Mouse (Mus musculus): ENCODE measurements around the gene Uxs1. TPM values are rescaled to one million over a fixed set of nuclear protein-coding genes. Genes with fewer than 3 reads are reported as not detected.

Uxs1 gene
- polyA plus RNA-seq, 1 experiment from 2014 or later, result 27.9 TPM

DNA sequence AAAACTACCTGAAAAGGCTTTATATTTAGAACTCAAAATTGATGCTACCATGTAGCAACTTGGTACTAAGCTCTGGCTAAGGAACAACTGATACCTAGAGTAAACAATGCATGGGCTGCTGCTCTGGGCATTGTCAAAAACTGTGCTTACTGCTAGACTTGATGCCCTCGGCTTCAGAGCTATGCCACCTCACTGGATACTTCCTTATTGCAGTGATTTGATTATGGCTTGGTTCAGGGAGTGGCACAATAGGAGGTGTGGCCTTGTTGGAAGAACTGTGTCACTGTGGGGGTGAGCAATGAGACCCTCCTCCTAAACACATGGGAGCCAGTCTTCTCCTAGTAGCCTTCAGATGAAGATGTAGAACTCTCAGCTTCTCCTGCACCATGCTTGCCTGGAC is 58.3 kb downstream of the Uxs1 start:
- WGBS, result 70% methylated on average over 1 of the region's 1 CpGs
- Histone ChIP-seq H3K27me3 (no peaks in the 10 kb centered on the region), H3K4me1 (0 out of 2 replicates have a peak, but pooled peaks cover 2% of the 10 kb centered on the region), H3K36me3 (peaks cover 57% of the 10 kb centered on the region), H3K9ac (no peak overlapping the region), H3K4me3 (no peak overlapping the region), H3K4me2 (no peak overlapping the region), H3K27ac (no peak overlapping the region), H3K9me3 (0 out of 2 replicates have a peak, but pooled peaks cover 2% of the 10 kb centered on the region)
- ATAC-seq (ENCODE audit: insufficient number of reproducible peaks, insufficient read depth, low FRiP score, low TSS enrichment, low read depth), result no peak

DNA sequence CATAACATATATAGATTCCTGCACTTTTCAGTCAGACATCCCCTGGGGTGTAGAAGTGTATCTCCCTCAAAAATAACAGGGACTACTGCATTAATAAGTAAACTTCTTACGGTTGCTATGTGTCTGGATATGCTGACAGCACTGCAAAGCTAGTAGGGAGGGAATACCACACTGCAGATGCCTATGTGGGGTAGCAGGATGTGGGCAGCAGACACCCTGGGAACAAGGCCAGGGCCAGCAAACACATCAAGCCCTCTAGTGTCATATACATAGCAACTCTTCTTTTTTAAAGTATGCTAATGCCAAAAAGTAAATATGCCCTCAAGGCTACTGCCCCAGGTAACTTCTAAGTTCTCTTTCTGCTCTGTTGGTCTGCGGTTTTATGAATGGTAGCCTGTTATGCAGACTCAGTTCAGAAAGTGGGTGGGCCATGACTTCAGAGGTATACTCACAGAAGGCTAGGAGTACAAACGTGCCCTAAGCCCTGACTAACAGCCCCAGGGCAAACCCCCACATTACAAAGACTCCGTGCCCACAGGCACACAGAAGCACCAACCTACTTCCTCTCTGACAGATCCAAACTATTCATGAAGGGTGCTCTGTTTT is 59.1 kb downstream of the Uxs1 start:
- WGBS, result 69% methylated on average over 4 of the region's 4 CpGs
- no peak for ATAC-seq (ENCODE audit: insufficient number of reproducible peaks, insufficient read depth, low FRiP score, low TSS enrichment, low read depth)
- Histone ChIP-seq H3K9ac (no peak overlapping the region), H3K4me1 (0 out of 2 replicates have a peak, but pooled peaks cover 2% of the 10 kb centered on the region), H3K36me3 (peaks cover 57% of the 10 kb centered on the region), H3K27ac (no peak overlapping the region), H3K4me2 (no peak overlapping the region), H3K27me3 (no peaks in the 10 kb centered on the region), H3K9me3 (0 out of 2 replicates have a peak, but pooled peaks cover 2% of the 10 kb centered on the region), H3K4me3 (no peak overlapping the region)

DNA sequence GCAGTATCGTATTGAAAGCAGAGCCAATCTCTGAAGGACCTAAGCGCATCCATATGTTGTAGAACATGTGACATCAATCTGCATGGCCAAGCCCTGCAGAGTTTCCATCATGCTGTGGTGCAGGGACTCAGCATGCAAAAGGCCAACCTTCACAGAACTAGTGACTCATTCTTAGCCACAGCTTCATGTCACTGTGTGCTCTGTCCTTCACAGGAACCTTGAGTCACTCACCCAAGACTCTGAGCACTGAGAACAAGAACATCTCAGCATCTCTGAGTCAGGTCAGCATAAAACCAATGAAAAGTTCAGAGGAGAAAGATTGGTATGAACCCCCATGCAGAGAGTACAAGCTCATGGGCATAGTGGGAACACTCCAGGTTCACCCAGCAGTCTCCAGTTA is 61.3 kb downstream of the Uxs1 start:
- H3K9me3 ChIP-seq, result no peaks in the 10 kb centered on the region
- 0 out of 2 replicates have a peak, but pooled peaks cover 2% of the 10 kb centered on the region for H3K4me1 ChIP-seq
- no peak for ATAC-seq (ENCODE audit: insufficient number of reproducible peaks, insufficient read depth, low FRiP score, low TSS enrichment, low read depth)
- H3K4me3 ChIP-seq, result no peak overlapping the region
- H3K27me3 ChIP-seq, result no peaks in the 10 kb centered on the region
- peaks cover 50% of the 10 kb centered on the region for H3K36me3 ChIP-seq
- no peak overlapping the region for H3K4me2 ChIP-seq
- WGBS, result 62% methylated on average over 2 of the region's 2 CpGs
- no peak overlapping the region for H3K9ac ChIP-seq
- no peak overlapping the region for H3K27ac ChIP-seq

DNA sequence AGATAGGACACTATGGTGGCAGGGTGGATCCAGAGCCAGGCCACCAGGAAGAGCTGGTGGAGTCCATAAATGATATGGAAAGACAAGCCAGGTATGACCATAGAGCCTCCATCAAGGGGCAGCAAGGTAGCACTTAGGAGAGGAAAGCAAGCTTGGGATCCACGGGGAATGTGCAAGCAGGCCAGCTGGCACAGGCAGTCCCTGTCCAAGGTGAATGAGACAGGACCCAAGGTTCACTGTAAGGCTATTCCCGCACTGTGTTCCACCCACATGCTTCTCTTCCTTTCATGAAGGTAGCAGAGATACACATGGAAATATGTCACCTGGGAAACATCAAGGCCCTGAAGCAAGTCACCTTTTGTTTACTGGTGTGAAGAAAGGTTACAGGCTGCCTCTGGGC is 63.1 kb downstream of the Uxs1 start:
- no peak overlapping the region for H3K27ac ChIP-seq
- no peak for ATAC-seq (ENCODE audit: insufficient number of reproducible peaks, insufficient read depth, low FRiP score, low TSS enrichment, low read depth)
- WGBS, result 95% methylated on average over 2 of the region's 2 CpGs
- H3K9ac ChIP-seq, result no peak overlapping the region
- H3K9me3 ChIP-seq, result no peaks in the 10 kb centered on the region
- H3K36me3 ChIP-seq, result peaks cover 33% of the 10 kb centered on the region
- H3K27me3 ChIP-seq, result no peaks in the 10 kb centered on the region
- H3K4me2 ChIP-seq, result no peak overlapping the region
- 0 out of 2 replicates have a peak, but pooled peaks cover 2% of the 10 kb centered on the region for H3K4me1 ChIP-seq
- H3K4me3 ChIP-seq, result no peak overlapping the region

DNA sequence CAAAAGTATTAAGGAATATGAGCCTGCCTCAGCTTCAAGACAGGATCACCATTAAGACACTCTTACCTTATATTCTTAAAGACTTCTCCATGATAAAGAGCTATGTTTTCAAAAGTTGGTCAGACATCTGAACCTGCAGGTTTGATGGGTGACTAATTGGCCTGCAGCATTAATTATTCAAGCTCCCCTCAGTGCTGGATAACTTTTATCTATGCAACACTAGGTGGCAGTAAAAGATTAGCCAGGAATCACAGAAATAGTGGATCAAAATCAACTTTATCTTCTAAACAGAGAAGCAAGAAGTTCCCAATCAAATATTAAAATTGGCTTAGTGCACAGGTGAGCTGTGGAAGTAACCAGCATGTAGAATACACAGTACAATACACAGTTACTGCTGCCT is 67.5 kb downstream of the Uxs1 start:
- no peak overlapping the region for H3K9ac ChIP-seq
- H3K27ac ChIP-seq, result no peak overlapping the region
- no peak for ATAC-seq (ENCODE audit: insufficient number of reproducible peaks, insufficient read depth, low FRiP score, low TSS enrichment, low read depth)
- peaks cover 55% of the 10 kb centered on the region for H3K36me3 ChIP-seq
- H3K4me2 ChIP-seq, result no peak overlapping the region
- no peaks in the 10 kb centered on the region for H3K27me3 ChIP-seq
- no peaks in the 10 kb centered on the region for H3K4me1 ChIP-seq
- H3K4me3 ChIP-seq, result no peak overlapping the region
- no peaks in the 10 kb centered on the region for H3K9me3 ChIP-seq

DNA sequence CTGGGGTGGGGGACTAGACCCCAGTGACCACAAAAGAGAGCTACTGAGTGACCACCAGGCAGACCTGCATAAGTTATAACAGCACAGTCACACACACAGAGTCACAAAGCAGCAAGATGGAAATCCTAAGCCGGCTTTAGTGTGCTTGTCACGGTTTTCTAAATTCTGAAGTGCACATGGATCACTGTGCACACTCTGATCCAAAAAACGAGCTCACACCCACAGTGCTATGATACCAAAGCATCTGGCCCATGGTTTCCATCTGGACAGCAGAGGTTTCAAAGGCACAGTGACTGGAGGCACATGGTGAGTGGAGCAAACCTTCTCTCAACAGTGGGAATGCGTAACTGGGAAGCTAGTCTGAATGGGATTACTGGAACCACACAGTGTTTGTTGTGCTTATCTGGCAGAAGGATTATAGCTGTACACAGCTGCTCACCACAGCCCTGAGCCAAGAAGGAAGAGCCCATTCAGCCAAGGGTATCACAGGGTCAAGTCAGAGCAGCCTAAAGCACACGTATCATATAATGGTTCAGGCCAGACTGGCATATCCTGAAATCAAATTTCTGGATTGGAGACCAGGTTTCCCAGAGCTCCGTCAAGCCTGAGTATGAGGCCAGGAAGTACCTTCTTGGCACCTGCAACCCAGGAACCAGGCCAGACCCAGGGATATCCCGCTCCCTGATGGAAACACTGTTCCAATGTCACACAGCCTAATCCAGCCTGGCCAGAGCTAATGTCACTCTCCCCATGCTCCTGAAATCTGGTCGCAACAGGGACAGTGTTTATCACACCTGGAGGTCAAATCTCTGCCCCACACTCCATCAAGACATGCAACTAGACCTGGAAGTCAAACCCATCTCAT is 72.9 kb downstream of the Uxs1 start:
- Histone ChIP-seq H3K9me3 (no peaks in the 10 kb centered on the region), H3K27me3 (no peaks in the 10 kb centered on the region), H3K4me3 (no peak overlapping the region), H3K4me1 (no peaks in the 10 kb centered on the region), H3K27ac (no peak overlapping the region), H3K4me2 (no peak overlapping the region), H3K36me3 (peaks cover 65% of the 10 kb centered on the region), H3K9ac (no peak overlapping the region)
- WGBS, result 87% methylated on average over 8 of the region's 8 CpGs
- ATAC-seq (ENCODE audit: insufficient number of reproducible peaks, insufficient read depth, low FRiP score, low TSS enrichment, low read depth), result no peak

DNA sequence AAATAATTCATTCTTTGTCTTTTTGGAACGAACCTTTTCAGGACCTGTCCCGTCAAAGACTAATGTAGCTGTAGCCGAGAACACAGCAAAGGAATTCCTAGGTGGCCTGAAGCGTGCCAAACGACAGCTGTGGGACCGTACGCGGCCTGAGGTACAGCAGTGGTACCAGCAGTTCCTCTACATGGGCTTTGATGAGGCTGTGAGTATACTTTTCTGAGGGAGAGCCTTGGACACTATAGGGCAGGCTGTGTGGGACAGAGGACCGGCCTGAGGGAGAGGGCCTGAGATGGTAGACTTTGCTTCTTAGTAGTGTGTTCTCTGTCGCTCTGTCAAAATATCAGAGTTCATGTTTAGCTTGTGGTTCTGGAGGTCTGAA is 89.1 kb downstream of the Uxs1 start:
- peaks cover 3% of the 10 kb centered on the region; the same call in 1 of the 2 replicates for H3K9me3 ChIP-seq
- no peak for ATAC-seq (ENCODE audit: insufficient number of reproducible peaks, insufficient read depth, low FRiP score, low TSS enrichment, low read depth)
- no peaks in the 10 kb centered on the region for H3K4me1 ChIP-seq
- 87% methylated on average over 10 of the region's 10 CpGs for WGBS
- no peaks in the 10 kb centered on the region for H3K36me3 ChIP-seq
- no peak overlapping the region for H3K4me2 ChIP-seq
- no peaks in the 10 kb centered on the region for H3K27me3 ChIP-seq
- no peak overlapping the region for H3K4me3 ChIP-seq
- H3K27ac ChIP-seq, result no peak overlapping the region
- no peak overlapping the region for H3K9ac ChIP-seq

DNA sequence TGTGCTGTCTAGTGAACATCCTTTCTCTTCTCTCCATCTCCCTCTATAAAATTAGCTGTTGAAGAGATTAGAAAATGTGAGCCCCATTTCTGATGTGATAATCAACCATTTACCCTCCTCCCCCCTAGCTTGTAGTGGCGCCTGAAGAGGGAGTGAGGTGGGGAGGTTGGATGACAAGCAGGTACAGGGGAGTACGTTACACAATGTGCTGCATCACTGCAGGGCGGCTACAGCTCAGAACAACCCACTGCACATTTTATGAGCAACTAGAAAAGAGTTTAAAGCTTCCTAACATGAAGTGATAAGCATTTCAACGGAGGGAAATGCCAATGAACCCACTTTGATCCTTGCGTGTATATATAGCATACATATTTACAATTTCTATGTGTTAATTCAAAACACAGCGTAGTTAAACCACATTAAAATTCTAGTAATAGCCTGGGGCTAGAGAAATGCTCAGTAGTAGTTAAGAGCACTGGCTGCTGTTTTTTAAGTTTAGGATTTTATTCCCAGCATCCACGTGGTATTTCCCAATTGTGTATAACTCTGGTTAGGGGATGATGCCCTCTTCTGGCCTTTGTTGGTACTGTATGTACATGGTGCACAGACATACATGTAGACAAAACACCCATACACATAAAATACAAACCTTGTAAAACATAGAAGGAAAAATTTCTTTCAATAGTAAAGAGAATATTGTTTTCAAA is 89.6 kb downstream of the Uxs1 start:
- 48% methylated on average over 7 of the region's 7 CpGs for WGBS
- Histone ChIP-seq H3K27ac (no peak overlapping the region), H3K9me3 (peaks cover 3% of the 10 kb centered on the region; the same call in 1 of the 2 replicates), H3K27me3 (no peaks in the 10 kb centered on the region), H3K9ac (no peak overlapping the region), H3K4me1 (peaks cover under 1% of the 10 kb centered on the region; the same call in 1 of the 2 replicates), H3K36me3 (no peaks in the 10 kb centered on the region), H3K4me2 (no peak overlapping the region), H3K4me3 (no peak overlapping the region)
- ATAC-seq (ENCODE audit: insufficient number of reproducible peaks, insufficient read depth, low FRiP score, low TSS enrichment, low read depth), result no peak

DNA sequence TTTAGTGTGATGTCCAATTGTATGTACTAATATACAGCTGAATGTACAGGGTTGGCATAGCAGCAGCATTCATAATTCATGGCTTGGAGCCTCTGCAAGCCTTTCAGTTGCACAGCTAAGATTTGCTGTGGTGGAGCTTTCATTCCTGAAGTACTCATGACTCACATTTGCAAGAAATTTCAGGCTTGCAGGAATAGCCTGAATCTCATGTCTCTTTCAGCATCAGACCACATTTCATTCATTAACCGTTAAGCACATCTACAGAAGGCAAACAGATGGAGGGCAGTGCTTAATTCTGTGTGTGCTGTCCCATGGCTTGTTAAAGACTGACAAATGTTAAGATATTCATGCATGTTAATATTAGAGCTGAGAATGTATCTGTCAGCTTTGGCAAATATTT is 94.9 kb downstream of the Uxs1 start:
- Histone ChIP-seq H3K36me3 (no peaks in the 10 kb centered on the region), H3K4me2 (no peak overlapping the region), H3K27me3 (no peaks in the 10 kb centered on the region), H3K4me3 (no peak overlapping the region), H3K4me1 (peaks cover 17% of the 10 kb centered on the region), H3K9me3 (peaks cover 3% of the 10 kb centered on the region; the same call in 1 of the 2 replicates), H3K27ac (peak overlapping the region; percentile 56), H3K9ac (no peak overlapping the region)
- WGBS, result 53% methylated on average over 1 of the region's 1 CpGs
- ATAC-seq (ENCODE audit: insufficient number of reproducible peaks, insufficient read depth, low FRiP score, low TSS enrichment, low read depth), result no peak

DNA sequence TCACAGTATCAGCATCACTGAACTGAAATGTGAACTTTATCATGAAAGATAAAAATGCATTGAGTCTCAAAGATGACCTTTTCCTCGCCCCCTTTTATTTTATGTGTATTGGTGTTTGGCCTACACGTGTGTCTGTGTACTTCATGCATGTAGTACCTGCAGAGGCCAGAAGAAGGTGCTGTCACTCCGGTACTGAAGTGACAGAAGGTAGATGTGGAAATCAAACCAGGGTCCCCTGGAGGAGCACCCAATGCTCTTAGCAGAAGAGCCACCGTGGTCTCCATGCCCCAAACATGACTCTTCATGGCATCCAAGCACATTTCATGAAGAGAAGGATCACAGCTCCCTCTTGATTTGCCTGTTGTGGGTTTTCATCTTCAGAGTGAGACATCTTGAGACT is 95.5 kb downstream of the Uxs1 start:
- H3K9me3 ChIP-seq, result peaks cover 3% of the 10 kb centered on the region; the same call in 1 of the 2 replicates
- no peak overlapping the region for H3K4me2 ChIP-seq
- ATAC-seq (ENCODE audit: insufficient number of reproducible peaks, insufficient read depth, low FRiP score, low TSS enrichment, low read depth), result no peak
- H3K9ac ChIP-seq, result no peak overlapping the region
- no peaks in the 10 kb centered on the region for H3K27me3 ChIP-seq
- no peak overlapping the region for H3K4me3 ChIP-seq
- peak overlapping the region; percentile 56 for H3K27ac ChIP-seq
- peaks cover 17% of the 10 kb centered on the region for H3K4me1 ChIP-seq
- H3K36me3 ChIP-seq, result no peaks in the 10 kb centered on the region
- WGBS, result 83% methylated on average over 4 of the region's 4 CpGs

DNA sequence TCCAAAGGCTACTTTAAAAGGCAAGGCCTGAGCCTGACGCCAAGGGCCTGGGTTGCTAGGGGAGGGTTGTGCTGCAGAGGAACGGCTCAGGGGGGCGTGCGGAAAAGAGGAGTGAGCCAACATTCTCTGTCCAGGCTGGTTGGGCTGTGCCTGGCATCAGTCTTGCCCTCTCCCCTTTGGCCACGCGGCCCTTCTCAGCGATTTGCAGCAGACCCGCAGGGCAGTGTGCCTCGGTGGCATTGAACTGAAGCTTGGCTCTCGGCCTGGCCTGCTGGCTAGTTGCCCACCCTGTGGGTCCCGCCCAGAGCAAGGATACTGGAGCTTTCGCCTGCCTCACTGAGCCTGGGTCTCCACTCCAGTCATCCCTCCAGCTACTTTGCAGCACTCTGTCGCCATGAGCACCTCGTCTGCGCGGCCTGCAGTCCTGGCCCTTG is 97.1 kb downstream of the Uxs1 start, which contains the start of gene 1500015O10Rik:
TSS of gene 1500015O10Rik (plus strand) at position 112 of the 434 bp plus-strand sequence.
- no peak within 1 kb of the TSS for H3K9ac ChIP-seq
- H3K4me3 ChIP-seq, result no peak within 1 kb of the TSS
- 61% methylated on average over 16 of the region's 16 CpGs for WGBS
- H3K9me3 ChIP-seq, result peaks cover 6% of the 10 kb centered on the region; the same call in 1 of the 2 replicates
- no peaks in the 10 kb centered on the region for H3K27me3 ChIP-seq
- H3K4me2 ChIP-seq, result no peak within 1 kb of the TSS
- H3K27ac ChIP-seq, result peak within 1 kb of the TSS; percentile 49
- peaks cover 17% of the 10 kb centered on the region for H3K4me1 ChIP-seq
- peak; percentile 71 for ATAC-seq (ENCODE audit: insufficient number of reproducible peaks, insufficient read depth, low FRiP score, low TSS enrichment, low read depth)
- no peaks in the 10 kb centered on the region for H3K36me3 ChIP-seq
